Mouse (Mus musculus) large intestine, adult 2 months (tissue): ENCODE measurements around the gene Naga. TPM values are rescaled to one million over a fixed set of nuclear protein-coding genes. Genes with fewer than 3 reads are reported as not detected.
"Not testable (repeated sequence)": the region's sequence is repeated elsewhere in the genome, so short reads cannot be mapped to it uniquely, and the experiment has no call there.

ENCODE experiments used
- DNase-seq: peaks from one replicate; pipeline ENCODE4 v3.0.0-alpha.2; 2012; ENCODE audit warnings: low read depth, low spot score
- WGBS: fragments of 180-500 bp; shearing (Covaris S2); methylation state at CpG from one replicate; pipeline ENCODE4 v1.1.7; 2018; 5-methylcytosine and 5-hydroxymethylcytosine counted together
- polyA plus RNA-seq: library from polyadenylated mRNA; depleted of rRNA; stranded (reverse); fragments of >200 nt; gene quantifications from 2 replicates; pipeline ENCODE4 v1.2.3, GENCODE M21; 2012; rRNA removed

Gene Naga
- polyA plus RNA-seq = 137 and 148 TPM in 2 replicates

- WGBS = under 1% methylated on average over 41 of the region's 41 CpGs
- peak; percentile 97 for DNase-seq
Observed at GRCm38 (mm10) chr15:82338593-82339112, at the start of gene Naga, which contains the start of the genes Pheta2 and Smdt1. TSS of gene Naga (minus strand) at chr15:82338925. TSS of gene Pheta2 (plus strand) at chr15:82338942. TSS of gene Smdt1 (plus strand) at chr15:82338959.

- no peak for DNase-seq
- 91% methylated on average over 2 of the region's 2 CpGs for WGBS
Observed at GRCm38 (mm10) chr15:82385729-82386128, 47.0 kb upstream of the Naga start.

GRCm38 (mm10) chr15:82382441-82382840 is 43.7 kb upstream of the Naga start:
- no peak for DNase-seq
- 85% methylated on average over 2 of the region's 2 CpGs for WGBS

- 46% methylated on average over 7 of the region's 7 CpGs for WGBS
- DNase-seq = no peak
Observed at GRCm38 (mm10) chr15:82380714-82381062, 42.0 kb upstream of the Naga start.

- DNase-seq = no peak
- 2% methylated on average over 23 of the region's 24 CpGs for WGBS
Observed at GRCm38 (mm10) chr15:82379871-82380713, 41.4 kb upstream of the Naga start, which contains the start of gene Cyp2d22. TSS of gene Cyp2d22 (minus strand) at chr15:82380260.

- no peak for DNase-seq
- 14% methylated on average over 7 of the region's 7 CpGs for WGBS
Observed at GRCm38 (mm10) chr15:82379511-82379870, 40.8 kb upstream of the Naga start.

- 42% methylated on average over 15 of the region's 15 CpGs for WGBS
Observed at GRCm38 (mm10) chr15:82378261-82379180, 39.8 kb upstream of the Naga start.

GRCm38 (mm10) chr15:82377701-82378100 is 39.0 kb upstream of the Naga start:
- DNase-seq = no peak
- 76% methylated on average over 5 of the region's 5 CpGs for WGBS

More at GRCm38 (mm10) chr15:82378261-82379180, 39.8 kb upstream of the Naga start:
- no peak for DNase-seq

- no peak for DNase-seq
- WGBS = 63% methylated on average over 17 of the region's 17 CpGs
Observed at GRCm38 (mm10) chr15:82376393-82377138, 37.8 kb upstream of the Naga start.

- DNase-seq = no peak
- 86% methylated on average over 9 of the region's 9 CpGs for WGBS
Observed at GRCm38 (mm10) chr15:82375855-82376254, 37.1 kb upstream of the Naga start.

- WGBS = 96% methylated on average over 5 of the region's 5 CpGs
- no peak for DNase-seq
Observed at GRCm38 (mm10) chr15:82374437-82374836, 35.7 kb upstream of the Naga start.

- DNase-seq = no peak
- 93% methylated on average over 5 of the region's 5 CpGs for WGBS
Observed at GRCm38 (mm10) chr15:82372991-82373390, 34.3 kb upstream of the Naga start.

- 84% methylated on average over 6 of the region's 6 CpGs for WGBS
- DNase-seq = no peak
Observed at GRCm38 (mm10) chr15:82372446-82372845, 33.7 kb upstream of the Naga start.

- 61% methylated on average over 1 of the region's 1 CpGs for WGBS
- DNase-seq = no peak
Observed at GRCm38 (mm10) chr15:82368851-82369250, 30.1 kb upstream of the Naga start.

- WGBS = 88% methylated on average over 4 of the region's 4 CpGs
- DNase-seq = no peak
Observed at GRCm38 (mm10) chr15:82368146-82368545, 29.4 kb upstream of the Naga start.

- not testable (repeated sequence) for DNase-seq
- WGBS = 7% methylated on average over 7 of the region's 9 CpGs
Observed at GRCm38 (mm10) chr15:82364561-82364960, 25.8 kb upstream of the Naga start.

- WGBS = 74% methylated on average over 11 of the region's 12 CpGs
- DNase-seq = not testable (repeated sequence)
Observed at GRCm38 (mm10) chr15:82363801-82364200, 25.1 kb upstream of the Naga start.

- DNase-seq = no peak
Observed at GRCm38 (mm10) chr15:82362234-82362633, 23.5 kb upstream of the Naga start.

GRCm38 (mm10) chr15:82361459-82362018 is 22.8 kb upstream of the Naga start:
- DNase-seq = no peak
- WGBS = 41% methylated on average over 11 of the region's 11 CpGs

More at GRCm38 (mm10) chr15:82362234-82362633, 23.5 kb upstream of the Naga start:
- WGBS = 90% methylated on average over 4 of the region's 4 CpGs
